In the genomic region with DNA sequence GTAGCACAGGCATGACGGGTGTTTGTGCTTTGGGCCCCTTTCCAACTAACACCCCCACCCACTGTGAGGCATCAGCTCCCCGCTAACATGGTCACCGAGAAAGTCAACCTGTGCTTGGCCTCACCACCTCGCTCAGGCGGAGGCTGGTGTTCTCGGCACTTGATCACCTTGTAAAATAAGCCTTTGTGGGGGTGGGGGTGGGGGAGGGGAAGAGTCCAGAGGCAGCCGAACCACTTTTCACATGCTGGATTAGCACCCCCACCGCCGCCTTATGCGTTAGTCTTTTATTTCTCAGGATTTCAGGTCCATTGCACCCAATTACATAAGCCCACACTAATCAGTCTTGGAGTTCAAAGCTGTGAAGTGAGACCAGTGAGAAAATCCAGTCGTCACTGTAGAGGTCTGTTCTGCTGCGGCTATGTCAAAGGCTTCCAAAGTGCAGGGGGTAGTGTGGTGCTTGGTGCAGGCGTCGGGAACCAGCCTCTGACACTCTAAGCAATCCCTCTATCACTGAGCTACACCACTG, we compare ENCODE assay signal across 10 mouse cellular contexts. TPM values are rescaled to one million over a fixed set of nuclear protein-coding genes. Genes with fewer than 3 reads are reported as not detected.
DNase-seq lines count a peak whose midpoint lies in the region; ATAC-seq and TF ChIP-seq lines count a peak whose summit lies in the region.
"Had no signal": no experiment of that assay in that cellular context is flagged by ENCODE, and none has a peak within 500 bp of the region (broad histone marks: within the 10 kb centered on the region; RNA-seq: fewer than 3 reads in every experiment).

No protein-coding gene starts in this region.

- 37% methylated on average over 14 of the region's 14 CpGs for WGBS in heart, embryonic 11.5 days (ENCODE audit: insufficient replicate concordance)
- 40% methylated on average over 14 of the region's 14 CpGs for WGBS in stomach, embryonic 16.5 days
- WGBS in stomach, postnatal 0 days: 47% methylated on average over 14 of the region's 14 CpGs
- 11% methylated on average over 14 of the region's 14 CpGs for WGBS in limb, embryonic 13.5 days

- DNase-seq in heart, adult 9 months (ENCODE audit: low spot score in 2 of 2): no peak
- DNase-seq in stomach, postnatal 0 days (ENCODE audit: low spot score): no peak
- peak; percentile 68 for DNase-seq in splenic B cell, adult 2 months (ENCODE audit: low read depth, low spot score)
- DNase-seq in cerebellum, postnatal 4 days (ENCODE audit: low spot score in 2 of 2): no peak
- DNase-seq: adrenal gland, postnatal 10 days had no signal

- peaks cover 10% of the 10 kb centered on the region; the same call in 1 of the 2 replicates for H3K4me1 ChIP-seq in heart, embryonic 11.5 days (ENCODE audit: control insufficient read depth, insufficient read depth, low read length)
- H3K4me1 ChIP-seq in stomach, embryonic 16.5 days (ENCODE audit: control insufficient read depth, insufficient read depth, low read length): no peaks in the 10 kb centered on the region
- no peaks in the 10 kb centered on the region for H3K4me1 ChIP-seq in stomach, postnatal 0 days (replicated peaks; ENCODE audit: control insufficient read depth, insufficient read depth)
- peaks cover 25% of the 10 kb centered on the region for H3K4me1 ChIP-seq in limb, embryonic 13.5 days

- no peaks in the 10 kb centered on the region for H3K27me3 ChIP-seq in heart, embryonic 11.5 days (ENCODE audit: control insufficient read depth, insufficient read depth, low read length)
- no peaks in the 10 kb centered on the region for H3K27me3 ChIP-seq in stomach, embryonic 16.5 days (ENCODE audit: control insufficient read depth, insufficient read depth, low read length)
- H3K27me3 ChIP-seq in stomach, postnatal 0 days (ENCODE audit: control insufficient read depth, insufficient read depth, low read length): no peaks in the 10 kb centered on the region
- H3K27me3 ChIP-seq in limb, embryonic 13.5 days: no peaks in the 10 kb centered on the region
- H3K27me3 ChIP-seq in splenic B cell, adult 2 months (ENCODE audit: control insufficient read depth, insufficient read depth, low read length, poor library complexity, severe bottlenecking): no peaks in the 10 kb centered on the region

- peak overlapping the region; percentile 19 for H3K4me2 ChIP-seq in heart, embryonic 11.5 days
- no peak overlapping the region for H3K4me2 ChIP-seq in stomach, embryonic 16.5 days (ENCODE audit: low read depth, low read length)
- no peak overlapping the region for H3K4me2 ChIP-seq in stomach, postnatal 0 days (replicated peaks; ENCODE audit: low read depth)
- H3K4me2 ChIP-seq in limb, embryonic 13.5 days (replicated peaks): peak overlapping the region; percentile 47

- H3K27ac ChIP-seq in heart, embryonic 11.5 days (ENCODE audit: low read depth, low read length): no peak overlapping the region
- H3K27ac ChIP-seq in stomach, embryonic 16.5 days (ENCODE audit: low read length): no peak overlapping the region
- no peak overlapping the region for H3K27ac ChIP-seq in stomach, postnatal 0 days (replicated peaks)
- H3K27ac ChIP-seq in limb, embryonic 13.5 days: peak overlapping the region; percentile 33; the same call in 1 of the 2 replicates
- H3K27ac ChIP-seq: left cerebral cortex, adult 2 months had no signal

- H3K36me3 ChIP-seq in heart, embryonic 11.5 days (ENCODE audit: control insufficient read depth, insufficient read depth, low read length): no peaks in the 10 kb centered on the region
- H3K36me3 ChIP-seq in stomach, embryonic 16.5 days (ENCODE audit: control insufficient read depth, insufficient read depth, low read length): no peaks in the 10 kb centered on the region
- no peaks in the 10 kb centered on the region for H3K36me3 ChIP-seq in stomach, postnatal 0 days (ENCODE audit: control insufficient read depth, insufficient read depth, low read length)
- H3K36me3 ChIP-seq in limb, embryonic 13.5 days: no peaks in the 10 kb centered on the region
- peaks cover 5% of the 10 kb centered on the region for H3K36me3 ChIP-seq in splenic B cell, adult 2 months (ENCODE audit: control insufficient read depth, insufficient read depth, low read length, poor library complexity, severe bottlenecking)

- TF ChIP-seq CTCF in stomach, postnatal 0 days (IDR thresholded peaks at IDR 0.05; ENCODE audit: low read depth): no peak

- no peak for ATAC-seq in heart, embryonic 11.5 days (replicated peaks; ENCODE audit: insufficient number of reproducible peaks, low FRiP score, low TSS enrichment)
- ATAC-seq in stomach, embryonic 16.5 days (ENCODE audit: insufficient read depth, low FRiP score): 0 out of 2 replicates have a peak, but pooled peaks have one; percentile 25
- ATAC-seq in stomach, postnatal 0 days (ENCODE audit: low FRiP score, low TSS enrichment): no peak
- peak; percentile 60 for ATAC-seq in limb, embryonic 13.5 days (ENCODE audit: low FRiP score, low read depth)
- ATAC-seq in frontal cortex, adult (ENCODE audit: low TSS enrichment): no peak

- H3K9me3 ChIP-seq in heart, embryonic 11.5 days (replicated peaks; ENCODE audit: control insufficient read depth, low read length): no peaks in the 10 kb centered on the region
- H3K9me3 ChIP-seq in stomach, embryonic 16.5 days (replicated peaks; ENCODE audit: control insufficient read depth, low read length): no peaks in the 10 kb centered on the region
- no peaks in the 10 kb centered on the region for H3K9me3 ChIP-seq in stomach, postnatal 0 days (ENCODE audit: control insufficient read depth, low read length)
- no peaks in the 10 kb centered on the region for H3K9me3 ChIP-seq in limb, embryonic 13.5 days

- no peak for TF ChIP-seq EP300 in stomach, postnatal 0 days (optimal IDR thresholded peaks at IDR 0.05)

- H3K9ac ChIP-seq in heart, embryonic 11.5 days (ENCODE audit: low read depth, low read length): no peak overlapping the region
- H3K9ac ChIP-seq in stomach, embryonic 16.5 days (ENCODE audit: low read length): no peak overlapping the region
- H3K9ac ChIP-seq in stomach, postnatal 0 days (ENCODE audit: low read length): no peak overlapping the region
- no peak overlapping the region for H3K9ac ChIP-seq in limb, embryonic 13.5 days

- no peak overlapping the region for H3K4me3 ChIP-seq in heart, embryonic 11.5 days (ENCODE audit: low read depth, low read length)
- no peak overlapping the region for H3K4me3 ChIP-seq in stomach, embryonic 16.5 days (replicated peaks; ENCODE audit: low read length)
- no peak overlapping the region for H3K4me3 ChIP-seq in stomach, postnatal 0 days (ENCODE audit: low read depth, low read length)
- H3K4me3 ChIP-seq in limb, embryonic 13.5 days: no peak overlapping the region
- H3K4me3 ChIP-seq: left cerebral cortex, adult 2 months had no signal

RNA-seq across cellular contexts. Expression of gene Rassf2, which starts 36.4 kb away (rescaled TPM):
- polyA plus RNA-seq in heart, embryonic 11.5 days (2014; fragmentation: Nextera tagmentation; extraction: Ambion mirVana): 3.1 and 3.9 TPM in 2 replicates
- 13.4 and 16.4 TPM in 2 replicates for polyA plus RNA-seq in stomach, embryonic 16.5 days (2015; fragmentation: Nextera tagmentation; extraction: Ambion mirVana)
- polyA plus RNA-seq in stomach, postnatal 0 days (2015; fragmentation: Nextera tagmentation; extraction: Ambion mirVana): 4.6 and 4.8 TPM in 2 replicates
- 7.0 and 9.5 TPM in 2 replicates for polyA plus RNA-seq in limb, embryonic 13.5 days (2015; fragmentation: Nextera tagmentation; extraction: Ambion mirVana)

RNA-seq across cellular contexts. Expression of gene Prnd, which starts 43.0 kb away (rescaled TPM):
- 3.2 and 4.0 TPM in 2 replicates for polyA plus RNA-seq in heart, embryonic 11.5 days (2014; fragmentation: Nextera tagmentation; extraction: Ambion mirVana)
- 39.3 and 44.0 TPM in 2 replicates for polyA plus RNA-seq in stomach, embryonic 16.5 days (2015; fragmentation: Nextera tagmentation; extraction: Ambion mirVana)
- polyA plus RNA-seq in stomach, postnatal 0 days (2015; fragmentation: Nextera tagmentation; extraction: Ambion mirVana): 16.3 and 22.8 TPM in 2 replicates
- polyA plus RNA-seq in limb, embryonic 13.5 days (2015; fragmentation: Nextera tagmentation; extraction: Ambion mirVana): 36.8 and 42.1 TPM in 2 replicates

Comparison
In these comparisons a context has a peak if more than half of its experiments do, and no peak if none do; other contexts are left out.
1. ATAC-seq: peak in stomach, embryonic 16.5 days (single experiment) and limb, embryonic 13.5 days (single experiment); none in heart, embryonic 11.5 days (single experiment), stomach, postnatal 0 days (single experiment) and frontal cortex, adult (single experiment).
2. H3K4me2 ChIP-seq: peak in heart, embryonic 11.5 days (single experiment) and limb, embryonic 13.5 days (single experiment); none in stomach, embryonic 16.5 days (single experiment) and stomach, postnatal 0 days (single experiment).